Mouse (Mus musculus): ENCODE data around the gene Lrrc25.

DNA sequence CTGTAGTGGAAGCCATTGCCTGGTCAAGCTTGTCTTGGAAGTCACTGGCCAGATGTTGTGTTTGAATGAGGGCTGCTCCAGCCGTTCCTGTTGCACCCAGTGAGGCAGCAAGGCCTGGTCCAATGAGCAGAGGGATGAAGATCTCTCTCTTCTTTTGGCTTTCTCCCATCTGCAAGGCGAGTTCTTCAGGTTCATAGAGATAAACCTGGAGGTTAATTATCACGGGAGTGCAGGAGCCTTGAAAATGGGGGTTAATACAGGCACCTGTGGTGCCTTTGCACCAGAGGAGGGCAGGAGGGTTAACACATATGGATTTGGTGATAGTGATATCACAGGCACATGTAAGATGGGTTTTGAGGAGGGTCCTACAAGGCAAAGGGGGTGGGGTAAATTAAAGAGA is 6.3 kb downstream of the Lrrc25 start:
- TF ChIP-seq CTCF (IDR thresholded peaks at IDR 0.05; ENCODE audit: control insufficient read depth, insufficient read depth, insufficient replicate concordance, low read depth, low read length), result no peak
- no peak for TF ChIP-seq POLR2A (IDR thresholded peaks at IDR 0.05; ENCODE audit: control insufficient read depth, low read depth, low read length)

All from testis, adult 2 months (tissue).